Mouse (Mus musculus) cerebellum, adult 2 months (tissue): ENCODE data around the gene Klk1. TPM values are rescaled to one million over a fixed set of nuclear protein-coding genes. Genes with fewer than 3 reads are reported as not detected.
"Not testable (repeated sequence)": the region's sequence is repeated elsewhere in the genome, so short reads cannot be mapped to it uniquely, and the experiment has no call there.

ENCODE experiments used
- DNase-seq, 2 experiments: peaks; one replicate each; pipeline ENCODE4 v3.0.0; 2021
- H3K27ac ChIP-seq: fragments of 200-500 bp; 2 replicates; pipeline ENCODE4 v1.5.1; 2012; ENCODE audit warnings: low read length, control low read depth, inconsistent platforms; ENCODE audit not compliant: insufficient read depth
- H3K27me3 ChIP-seq: fragments of 200-500 bp; 2 replicates; pipeline ENCODE4 v1.6.1; 2012; ENCODE audit warnings: inconsistent platforms, mild to moderate bottlenecking, low read length, moderate library complexity; ENCODE audit not compliant: control insufficient read depth, insufficient read depth
- H3K4me1 ChIP-seq: fragments of 200-500 bp; 2 replicates; pipeline ENCODE4 v1.6.1; 2011; ENCODE audit warnings: low read length; ENCODE audit not compliant: control insufficient read depth, insufficient read depth
- H3K4me3 ChIP-seq: fragments of 200-500 bp; replicated peaks from 2 replicates; pipeline ENCODE3; 2011; ENCODE audit warnings: mild to moderate bottlenecking, low read depth, low read length, control low read depth; ENCODE audit not compliant: insufficient read depth
- CTCF ChIP-seq: fragments of 200-500 bp; IDR thresholded peaks from 2 replicates; pipeline ENCODE4 v1.5.1; 2011; ENCODE audit warnings: low read depth, mild to moderate bottlenecking, control low read depth, low read length, moderate library complexity, borderline replicate concordance; ENCODE audit not compliant: insufficient read depth
- POLR2A ChIP-seq: fragments of 200-500 bp; IDR thresholded peaks from 2 replicates; pipeline ENCODE4 v1.6.1; 2011; ENCODE audit warnings: low read length, control low read depth, borderline replicate concordance; ENCODE audit not compliant: insufficient read depth
- WGBS: fragments of 180-500 bp; shearing (Covaris S2); methylation state at CpG from one replicate; pipeline ENCODE4 v1.1.7; 2018; 5-methylcytosine and 5-hydroxymethylcytosine counted together
- polyA plus RNA-seq: library from polyadenylated mRNA; depleted of rRNA; stranded (reverse); fragments of >200 nt; gene quantifications from 2 replicates; pipeline ENCODE4 v1.2.3, GENCODE M21; 2012

Klk1 gene
- polyA plus RNA-seq, 1 experiment, result 0.20 TPM

- 80% methylated on average over 1 of the region's 1 CpGs for WGBS
- H3K4me1 ChIP-seq, result no peaks in the 10 kb centered on the region; the same call in 1 of the 2 replicates
- DNase-seq, result no peak
- H3K4me3 ChIP-seq, result no peak within 1 kb of the TSS
- TF ChIP-seq CTCF, result no peak
- no peak for TF ChIP-seq POLR2A
- H3K27ac ChIP-seq, result no peak within 1 kb of the TSS
- H3K27me3 ChIP-seq, result no peaks in the 10 kb centered on the region
Observed at GRCm38 (mm10) chr7:44215645-44216044, 9.5 kb upstream of the Klk1 start, which contains the start of gene Klk1b5. TSS of gene Klk1b5 (plus strand) at chr7:44215945.

- 63% methylated on average over 10 of the region's 10 CpGs for WGBS
- H3K27ac ChIP-seq, H3K27me3 ChIP-seq, H3K4me1 ChIP-seq, DNase-seq, H3K4me3 ChIP-seq: not testable (repeated sequence)
Observed at GRCm38 (mm10) chr7:44221601-44222000, 3.6 kb upstream of the Klk1 start.

- 64% methylated on average over 6 of the region's 6 CpGs for WGBS
- DNase-seq, H3K4me3 ChIP-seq, H3K27ac ChIP-seq, H3K27me3 ChIP-seq, H3K4me1 ChIP-seq: not testable (repeated sequence)
Observed at GRCm38 (mm10) chr7:44222335-44222734, 2.8 kb upstream of the Klk1 start.

GRCm38 (mm10) chr7:44235909-44236308 is 10.7 kb downstream of the Klk1 start, which contains the start of gene Gm36864:
TSS of gene Gm36864 (plus strand) at chr7:44236177.
- no peak within 1 kb of the TSS for H3K4me3 ChIP-seq
- no peaks in the 10 kb centered on the region; the same call in 1 of the 2 replicates for H3K4me1 ChIP-seq
- DNase-seq, result no peak
- TF ChIP-seq POLR2A (no peak), CTCF (no peak)
- no peaks in the 10 kb centered on the region for H3K27me3 ChIP-seq
- H3K27ac ChIP-seq, result no peak within 1 kb of the TSS
- 18% methylated on average over 3 of the region's 3 CpGs for WGBS

- WGBS, result 37% methylated on average over 2 of the region's 2 CpGs
- Histone ChIP-seq H3K27me3 (no peaks in the 10 kb centered on the region), H3K4me1 (no peaks in the 10 kb centered on the region; the same call in 1 of the 2 replicates), H3K4me3 (no peak overlapping the region), H3K27ac (no peak overlapping the region)
- no peak for DNase-seq
- no peak for TF ChIP-seq POLR2A
- no peak for TF ChIP-seq CTCF
Observed at GRCm38 (mm10) chr7:44239913-44240312, 14.8 kb downstream of the Klk1 start.

- Histone ChIP-seq H3K27ac (no peak overlapping the region), H3K4me3 (no peak overlapping the region), H3K27me3 (no peaks in the 10 kb centered on the region), H3K4me1 (no peaks in the 10 kb centered on the region; the same call in 1 of the 2 replicates)
- no peak for DNase-seq
- TF ChIP-seq POLR2A (no peak), CTCF (no peak)
- WGBS, result 48% methylated on average over 1 of the region's 1 CpGs
Observed at GRCm38 (mm10) chr7:44240712-44241111, 15.6 kb downstream of the Klk1 start.

- Histone ChIP-seq H3K27me3 (no peaks in the 10 kb centered on the region), H3K27ac (no peak overlapping the region), H3K4me1 (no peaks in the 10 kb centered on the region), H3K4me3 (no peak overlapping the region)
- no peak for DNase-seq
- TF ChIP-seq CTCF, result no peak
- no peak for TF ChIP-seq POLR2A
- 63% methylated on average over 2 of the region's 2 CpGs for WGBS
Observed at GRCm38 (mm10) chr7:44241163-44241562, 16.0 kb downstream of the Klk1 start.

- WGBS, result 58% methylated on average over 1 of the region's 1 CpGs
- 0 out of 2 replicates have a peak, but pooled peaks cover 2% of the 10 kb centered on the region for H3K4me1 ChIP-seq
- H3K27ac ChIP-seq, result no peak overlapping the region
- H3K27me3 ChIP-seq, result no peaks in the 10 kb centered on the region
- no peak for TF ChIP-seq CTCF
- TF ChIP-seq POLR2A, result no peak
- DNase-seq, result no peak
- H3K4me3 ChIP-seq, result no peak overlapping the region
Observed at GRCm38 (mm10) chr7:44244080-44244479, 18.9 kb downstream of the Klk1 start.
